Mouse (Mus musculus): ENCODE results near the gene Nck2.

GRCm38 (mm10) chr1:43500121-43500520, 55.7 kb downstream of the Nck2 start:
- TF ChIP-seq GATA1 (IDR thresholded peaks at IDR 0.05; ENCODE audit: low read length): no peak
- no peak for TF ChIP-seq TAL1 (IDR thresholded peaks at IDR 0.05; ENCODE audit: low read length)
